Mouse (Mus musculus): ENCODE results near the gene Vmn1r43.

GRCm38 (mm10) chr6:89857552-89857951, 18.7 kb downstream of the Vmn1r43 start:
- TF ChIP-seq CTCF (IDR thresholded peaks at IDR 0.05; ENCODE audit: low read depth) = no peak
- no peak for TF ChIP-seq EP300 (IDR thresholded peaks at IDR 0.05; ENCODE audit: low read depth)

All from liver, embryonic 14.5 days (tissue).